Mouse (Mus musculus): ENCODE results near the gene Bak1. TPM values are rescaled to one million over a fixed set of nuclear protein-coding genes. Genes with fewer than 3 reads are reported as not detected.

Bak1 gene
- polyA plus RNA-seq (2021; fragmentation: Nextera tagmentation): 0.74 and 2.8 TPM in 2 replicates
- long read RNA-seq, experiment 1, partial matches to known transcripts: 0 of 1 reads
- long read RNA-seq, experiment 1, other reads (novel, unspliced or antisense): 0 of 1 reads
- long read RNA-seq, experiment 2: 0 reads

GRCm38 (mm10) chr17:27028909-27029308 is at the start of gene Bak1:
Gene Bak1, minus strand, starts transcription at chr17:27029009.

DNA sequence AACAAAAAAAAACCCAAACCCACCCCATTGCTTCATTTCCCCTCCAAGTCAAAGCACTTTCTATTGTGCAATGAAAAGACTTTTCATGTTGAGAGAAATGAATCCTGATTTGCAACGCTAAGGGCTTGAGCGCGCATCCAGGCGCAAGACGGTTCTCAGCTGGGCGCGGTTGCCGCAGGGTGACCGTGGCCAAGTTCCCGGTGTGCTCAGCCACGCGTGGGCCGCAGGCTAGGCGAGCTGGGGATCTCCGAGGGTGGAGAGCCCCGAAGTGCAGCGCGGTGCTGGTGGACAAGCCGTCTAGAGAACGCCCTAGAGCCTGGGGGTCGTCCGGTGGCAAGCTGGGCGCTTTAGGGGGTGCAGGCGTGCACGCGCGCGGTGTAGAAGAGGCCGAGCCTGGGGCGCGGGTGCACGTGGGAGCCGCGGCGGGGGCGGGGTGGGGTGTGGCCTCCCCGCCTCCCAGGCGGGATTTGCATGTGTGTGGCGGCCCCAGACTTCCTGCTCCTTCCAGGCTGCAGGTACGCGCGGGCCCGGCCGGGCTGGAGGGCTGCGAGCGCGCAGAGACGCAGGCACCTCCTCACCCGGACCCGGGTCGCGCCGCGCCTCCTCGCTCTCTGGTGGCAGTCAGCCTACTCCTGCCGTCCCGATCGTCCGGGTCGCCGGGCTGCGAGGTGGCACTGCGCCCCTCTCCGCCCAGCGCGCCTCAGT is 28.2 kb upstream of the Bak1 start, which contains the start of gene Itpr3:
Itpr3 (plus strand) TSS at position 493 of the 705 bp plus-strand sequence.

GRCm38 (mm10) chr17:26972703-26973574 is 55.9 kb downstream of the Bak1 start, which contains the start of gene Zbtb9:
Gene Zbtb9, plus strand, starts transcription at chr17:26973167.

Other genes with a start within 250 kb of the Bak1 start
- gene Bnip1, start 247.9 kb downstream of the Bak1 start, polyA plus RNA-seq (2021; fragmentation: Nextera tagmentation): 33.8 and 35.7 TPM in 2 replicates
- not detected in 2 replicates for gene Nkx2-5, start 184.0 kb downstream of the Bak1 start, polyA plus RNA-seq (2021; fragmentation: Nextera tagmentation)
- 0.39 and 0.59 TPM in 2 replicates for gene Kifc5b, start 111.9 kb downstream of the Bak1 start, polyA plus RNA-seq (2021; fragmentation: Nextera tagmentation)
- 11.3 and 17.4 TPM in 2 replicates for gene Phf1, start 96.0 kb downstream of the Bak1 start, polyA plus RNA-seq (2021; fragmentation: Nextera tagmentation)
- 187 and 240 TPM in 2 replicates for gene Cuta, start 89.4 kb downstream of the Bak1 start, polyA plus RNA-seq (2021; fragmentation: Nextera tagmentation)
- gene Syngap1, start 87.8 kb downstream of the Bak1 start, polyA plus RNA-seq (2021; fragmentation: Nextera tagmentation): 14.1 and 19.3 TPM in 2 replicates
- gene Zbtb9, start 55.8 kb downstream of the Bak1 start, polyA plus RNA-seq (2021; fragmentation: Nextera tagmentation): 6.5 and 7.5 TPM in 2 replicates
- 0.15 and 0.34 TPM in 2 replicates for gene Itpr3, start 28.3 kb upstream of the Bak1 start, polyA plus RNA-seq (2021; fragmentation: Nextera tagmentation)
- 615 and 677 TPM in 2 replicates for gene Uqcc2, start 104.9 kb upstream of the Bak1 start, polyA plus RNA-seq (2021; fragmentation: Nextera tagmentation)
- gene Ip6k3, start 138.8 kb upstream of the Bak1 start, polyA plus RNA-seq (2021; fragmentation: Nextera tagmentation): 0.90 and 1.1 TPM in 2 replicates
- 3.6 and 6.3 TPM in 2 replicates for gene Lemd2, start 175.5 kb upstream of the Bak1 start, polyA plus RNA-seq (2021; fragmentation: Nextera tagmentation)